Mouse (Mus musculus) frontal cortex, postnatal 36 days (tissue): ENCODE measurements at regions not wholly inside any gene's neighbourhood (a gene's known extent, or its start where the extent isn't known, plus 50 kb on each side); places are given as distances from the start of the nearest gene placed in this dataset.

ENCODE experiments used
- DNase-seq, 2 experiments: peaks; one replicate each; pipeline ENCODE4 v3.0.0; 2022; ENCODE audit warnings: low spot score in 2 of 2

DNA sequence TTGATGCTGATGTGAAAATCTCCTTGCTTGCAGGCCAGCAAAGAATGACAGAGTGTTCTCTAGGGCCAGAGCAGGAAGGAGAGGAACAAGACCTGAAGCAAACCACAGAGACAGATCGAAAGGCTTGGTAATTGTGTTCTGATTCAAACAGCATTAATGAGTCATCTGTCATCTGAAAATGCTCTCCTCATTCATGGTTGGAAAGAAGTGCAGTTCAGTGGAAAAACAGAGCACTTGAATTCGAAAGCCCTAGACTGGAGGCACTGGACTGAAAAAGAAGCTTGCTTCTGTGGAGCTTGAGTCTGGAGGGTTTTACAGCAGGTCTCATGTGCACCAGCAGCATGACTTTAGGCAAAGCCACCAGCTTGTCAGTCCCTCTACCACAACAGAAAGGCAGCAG is 374.3 kb upstream of the B430305J03Rik start:
- DNase-seq = no peak

DNA sequence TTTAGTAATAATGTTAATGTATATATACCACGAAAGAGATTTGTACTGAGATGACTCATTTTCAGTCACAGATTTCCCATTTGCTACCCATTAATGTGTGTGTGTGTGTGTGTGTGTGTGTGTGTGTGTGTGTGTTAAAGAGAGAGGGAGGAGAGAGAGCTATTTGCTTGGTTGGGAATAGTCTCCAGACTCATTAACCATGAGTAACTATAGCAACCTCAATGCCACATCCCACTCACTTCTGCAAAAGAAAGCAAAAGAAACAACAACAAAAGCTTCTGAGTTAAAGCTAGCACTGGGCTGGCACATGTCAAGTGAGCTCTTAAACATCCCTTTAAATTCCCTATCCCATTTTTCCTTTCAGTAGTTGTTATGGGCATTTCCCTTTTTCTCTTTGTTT is 372.8 kb upstream of the B430305J03Rik start:
- DNase-seq = peak in 1 of 2 experiments; percentile 14

DNA sequence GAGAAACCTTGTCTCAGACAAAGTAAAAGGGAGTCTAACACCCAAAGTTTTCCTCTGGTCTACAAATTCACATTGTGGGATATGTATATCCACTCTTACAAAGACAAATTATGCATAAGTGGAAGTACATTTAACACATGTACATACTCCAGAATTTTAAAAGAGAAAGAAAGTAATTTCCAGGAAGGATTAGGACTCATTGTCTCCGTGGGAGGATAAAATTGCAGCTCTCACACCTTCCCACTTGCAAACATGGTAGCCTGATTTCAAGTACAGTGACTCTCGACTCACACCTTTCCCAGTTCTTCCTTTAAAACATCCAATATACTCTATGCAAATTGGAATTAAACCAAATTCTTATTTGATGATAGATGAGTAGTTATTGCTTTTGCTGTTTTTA is 351.0 kb upstream of the B430305J03Rik start:
- peak in 1 of 2 experiments; percentile 14 for DNase-seq

DNA sequence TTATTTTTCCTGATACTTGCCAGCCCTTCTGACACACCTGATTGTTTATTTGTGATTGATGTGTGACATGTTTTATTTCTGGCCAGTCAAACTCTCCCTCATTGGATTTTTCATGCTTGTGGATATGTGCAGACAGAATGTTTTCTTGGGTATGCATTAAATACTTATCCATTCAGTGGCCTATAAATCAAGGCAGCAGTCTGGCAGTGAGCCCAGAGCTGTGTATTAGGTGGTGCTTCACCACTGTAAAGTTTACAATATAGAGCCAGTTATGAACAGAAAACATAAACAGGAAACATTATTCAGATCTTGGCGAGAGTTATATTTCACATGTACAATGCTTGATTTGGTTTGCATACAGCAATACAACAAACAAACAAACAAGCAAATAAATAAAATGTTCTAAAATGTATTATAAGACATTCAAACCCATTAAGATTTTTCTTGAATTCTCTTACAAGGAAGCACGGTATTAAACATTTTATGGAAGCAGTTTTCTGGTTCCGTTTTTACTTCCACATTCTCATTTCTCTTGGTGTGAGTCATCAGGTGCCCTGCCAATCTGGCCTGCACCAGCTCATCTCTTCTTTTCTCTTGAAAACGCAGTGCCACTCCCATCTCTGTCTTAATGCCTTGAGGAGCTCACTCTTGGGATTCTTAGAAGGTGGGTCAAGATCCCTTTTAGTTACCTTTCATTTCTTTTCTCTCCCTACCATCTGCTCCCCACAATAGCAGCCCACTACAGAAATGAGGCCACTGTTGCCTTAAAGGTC is 322.4 kb upstream of the B430305J03Rik start:
- DNase-seq = no peak

DNA sequence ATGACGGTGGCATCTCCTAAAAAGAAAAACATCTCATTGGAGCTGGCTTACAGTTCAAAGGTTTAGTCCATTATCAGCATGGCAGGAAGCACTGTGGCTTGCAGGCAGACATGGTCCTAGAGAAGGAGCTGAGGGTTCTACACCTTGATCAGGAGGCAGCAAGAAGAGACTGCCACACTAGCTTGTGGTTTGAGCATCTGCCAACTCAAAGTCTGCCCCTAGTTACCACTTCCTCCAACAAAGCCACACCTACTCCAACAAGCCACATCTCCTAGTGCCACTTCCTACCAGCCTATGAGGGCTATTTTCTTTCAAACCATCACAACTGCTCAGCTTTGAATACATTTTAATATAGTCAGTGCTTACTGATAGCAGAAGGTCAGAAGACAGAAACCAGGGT is 305.1 kb upstream of the B430305J03Rik start:
- no peak for DNase-seq

DNA sequence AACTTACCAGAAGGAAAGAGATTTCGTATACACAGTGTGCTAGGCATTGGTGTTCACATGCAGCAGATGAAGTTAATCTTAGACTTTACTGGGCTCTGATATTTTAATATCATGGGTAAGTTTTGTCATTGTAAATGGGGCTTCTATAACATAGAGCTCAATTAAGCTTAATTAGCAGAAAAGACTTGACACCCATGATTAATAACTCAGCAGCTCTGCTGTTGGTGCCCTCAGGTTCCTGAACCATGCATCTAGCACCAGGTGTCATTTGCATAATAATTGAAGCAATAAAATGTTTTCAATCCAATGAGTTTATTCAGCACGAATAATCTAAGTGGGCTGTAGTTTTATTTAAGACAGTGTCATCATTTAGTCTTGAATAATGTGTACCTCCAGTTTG is 290.4 kb upstream of the B430305J03Rik start:
- no peak for DNase-seq

DNA sequence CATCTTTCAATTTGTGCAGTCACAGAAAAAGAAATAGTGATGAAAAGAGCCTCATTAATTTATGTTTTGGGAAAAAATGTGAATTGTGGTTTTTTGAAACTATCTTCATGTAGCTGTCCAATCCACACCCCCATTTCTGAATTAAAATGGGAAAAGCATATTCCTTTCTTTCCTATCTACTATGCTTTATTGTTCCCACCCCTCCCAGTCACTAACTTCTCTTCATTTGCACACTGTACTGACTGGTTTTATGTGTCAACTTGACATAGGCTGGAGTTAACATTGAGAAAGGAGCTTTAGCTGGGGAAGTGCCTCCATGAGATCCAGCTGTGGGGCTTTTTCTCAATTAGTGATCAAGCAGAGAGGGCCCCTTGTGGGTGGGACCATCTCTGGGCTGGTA is 262.8 kb upstream of the B430305J03Rik start:
- DNase-seq = no peak

DNA sequence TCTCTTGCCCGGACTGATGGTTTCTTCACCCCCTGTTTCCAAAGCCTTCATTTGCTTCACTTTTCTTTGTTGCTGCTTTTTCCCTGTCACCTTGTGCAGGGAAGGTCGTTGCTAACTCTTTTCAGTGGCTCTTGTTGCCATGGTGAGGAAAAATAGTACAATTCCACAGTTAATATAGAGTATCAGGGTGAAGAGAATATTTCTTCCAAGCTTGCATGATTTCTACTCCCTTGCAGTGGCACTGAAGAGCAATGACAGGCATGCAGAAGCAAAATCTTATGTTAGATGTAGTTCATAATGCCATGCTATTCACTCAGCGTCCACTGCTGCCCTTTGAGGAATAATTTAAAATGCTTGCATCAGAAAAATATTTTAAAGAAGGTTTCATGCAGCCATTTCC is 262.3 kb upstream of the B430305J03Rik start:
- no peak for DNase-seq

DNA sequence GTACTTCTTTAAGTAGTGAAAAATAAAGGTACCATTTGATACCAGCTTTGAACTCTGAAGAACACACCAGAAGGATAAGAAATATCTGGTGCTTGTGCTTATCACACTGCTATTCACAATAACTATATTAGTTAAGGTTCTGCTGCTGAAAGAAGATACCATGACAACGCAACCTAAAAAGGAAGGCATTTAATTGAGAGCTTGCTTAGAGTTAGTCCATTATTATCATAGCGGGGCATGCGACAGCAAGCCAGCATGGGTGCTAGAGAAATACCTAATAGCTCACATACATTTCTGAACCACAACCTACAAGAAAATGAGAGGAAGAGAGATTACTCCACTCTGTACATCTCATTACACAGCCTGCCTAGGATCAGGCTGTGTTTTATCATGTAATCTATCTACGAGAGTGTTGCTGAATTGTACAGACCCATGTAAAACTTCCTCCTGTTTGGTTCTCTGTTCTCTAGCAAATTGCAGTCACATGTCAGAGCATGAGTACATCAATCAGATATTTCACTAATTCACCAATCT is 258.3 kb upstream of the B430305J03Rik start:
- no peak for DNase-seq

DNA sequence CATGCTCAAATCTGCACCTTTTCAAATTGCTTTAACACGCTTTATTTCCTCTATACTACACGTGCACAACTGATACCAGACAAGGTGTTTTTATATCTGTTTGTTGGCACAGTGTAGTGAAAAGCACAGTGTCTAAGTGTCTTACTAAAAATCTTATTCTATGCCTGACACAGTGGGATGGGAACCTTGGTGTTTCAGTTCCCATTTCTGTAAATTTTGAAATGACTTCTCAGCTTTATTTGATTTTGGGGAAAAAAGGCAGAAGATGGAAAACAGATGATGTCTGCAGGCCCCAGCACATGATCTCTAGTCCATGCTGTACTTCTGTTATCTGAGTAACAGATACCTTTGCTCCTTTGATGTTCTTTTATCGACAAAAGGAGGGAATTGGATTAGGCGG is 239.7 kb upstream of the B430305J03Rik start:
- DNase-seq = no peak

DNA sequence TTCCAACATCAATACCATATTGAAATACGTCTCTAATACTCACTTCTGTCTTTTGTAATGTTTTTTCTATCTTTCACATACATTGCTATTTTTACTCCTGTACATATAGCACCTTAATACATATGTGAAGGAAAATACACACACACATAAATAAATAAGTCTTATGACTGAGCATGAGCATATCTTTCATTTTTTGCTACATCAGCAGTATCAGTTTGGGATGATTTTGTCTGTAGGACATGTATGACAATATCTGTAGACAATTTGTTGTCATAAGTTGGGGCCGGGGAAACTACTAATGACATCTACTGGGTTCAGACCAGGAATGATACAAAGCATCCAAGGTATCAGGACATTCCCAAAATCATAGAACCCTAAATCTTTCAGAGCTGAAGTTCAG is 237.1 kb upstream of the B430305J03Rik start:
- DNase-seq = no peak

DNA sequence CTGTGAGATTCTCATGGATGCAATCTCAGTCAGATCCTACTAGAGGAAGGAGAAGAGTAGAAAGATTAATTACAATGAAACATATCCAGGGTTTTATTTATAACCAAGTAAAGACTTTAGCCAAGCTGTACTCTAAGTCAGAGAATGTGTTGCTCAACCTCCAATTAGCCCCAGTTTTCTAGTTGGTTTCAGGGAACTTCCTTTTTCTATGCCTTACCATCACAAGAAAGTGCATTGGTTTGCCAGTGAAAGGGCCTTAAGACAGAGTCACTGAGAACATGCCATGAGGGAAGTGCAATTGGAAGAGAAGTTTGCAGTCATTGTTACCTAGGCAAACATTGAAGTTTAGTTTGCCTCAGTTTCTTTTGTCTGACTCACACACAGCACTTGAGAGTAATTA is 229.8 kb upstream of the B430305J03Rik start:
- no peak for DNase-seq

DNA sequence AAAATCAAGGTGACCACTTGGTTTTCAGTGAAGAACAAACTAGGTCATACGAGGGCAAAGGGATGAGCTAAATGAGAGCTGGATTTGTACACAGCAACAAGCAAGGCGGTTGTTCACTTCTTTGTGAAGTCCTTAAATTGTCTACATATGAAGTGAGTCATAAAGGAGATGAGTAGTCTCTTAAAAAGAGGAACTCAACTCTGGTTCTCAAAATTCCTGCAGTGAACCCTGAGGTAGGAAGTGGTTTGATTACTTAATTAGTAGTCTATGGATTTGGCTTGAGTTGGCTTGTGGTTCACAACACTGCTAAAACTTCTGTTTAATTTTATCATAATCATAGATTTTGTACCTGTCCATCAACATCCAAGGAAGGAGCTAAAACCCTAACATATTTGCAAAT is 226.6 kb upstream of the B430305J03Rik start:
- DNase-seq = no peak

DNA sequence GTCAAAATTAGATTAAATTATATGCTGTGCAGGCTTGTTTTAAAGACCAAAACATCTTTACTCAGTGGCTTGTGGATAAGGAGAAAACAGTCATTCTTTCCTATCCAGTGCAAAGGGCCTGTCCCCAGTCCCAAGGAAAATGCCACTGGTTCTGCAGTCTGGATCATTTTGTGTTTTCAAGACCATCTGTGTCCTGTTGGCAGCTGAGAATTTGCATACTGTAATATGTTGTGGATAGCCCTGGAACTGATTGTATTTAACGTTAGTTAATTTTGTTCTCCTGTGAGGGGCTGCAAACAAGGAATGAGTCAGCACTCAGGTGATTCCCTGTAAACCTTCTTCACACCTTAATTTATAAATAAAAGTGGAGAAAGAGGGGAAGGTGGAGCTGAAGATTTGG is 217.9 kb upstream of the B430305J03Rik start:
- no peak for DNase-seq

DNA sequence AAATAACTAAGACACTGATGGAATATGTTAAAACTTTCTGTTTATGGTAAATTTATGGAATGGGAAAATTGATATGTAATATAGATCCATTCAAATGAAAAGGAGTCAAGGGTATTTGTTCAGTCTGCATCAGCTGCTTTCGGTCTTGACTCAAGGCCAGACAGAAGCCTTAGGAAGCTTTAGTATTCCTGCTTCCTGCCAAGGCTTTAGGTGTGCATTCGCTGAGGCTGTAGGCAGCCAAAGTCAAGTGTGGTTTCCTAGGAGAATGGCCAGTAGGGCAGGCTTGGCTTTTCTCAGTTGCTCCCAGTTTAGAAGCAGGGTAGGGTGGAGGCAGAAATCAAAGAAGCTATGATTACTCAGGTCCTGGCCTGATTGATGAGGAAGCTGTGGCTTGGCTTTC is 217.2 kb upstream of the B430305J03Rik start:
- no peak for DNase-seq

DNA sequence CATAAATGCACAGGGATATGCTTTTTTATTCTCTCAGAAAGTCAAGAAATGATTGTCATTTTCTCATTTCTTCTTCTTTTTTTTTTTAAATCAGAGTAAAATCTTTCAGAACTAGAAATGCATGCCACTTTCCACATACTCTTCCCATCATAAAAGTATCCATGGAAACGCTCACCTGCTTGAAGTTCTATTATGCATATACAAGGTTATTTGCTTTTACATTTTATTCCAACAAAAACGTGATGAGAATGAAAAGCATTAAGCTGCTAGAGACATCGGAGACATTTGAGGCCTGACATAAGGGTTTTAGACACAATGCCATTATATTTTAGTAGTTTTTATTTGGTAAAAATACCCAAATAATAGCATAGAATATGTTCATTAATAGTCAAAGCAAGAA is 214.5 kb upstream of the B430305J03Rik start:
- no peak for DNase-seq

DNA sequence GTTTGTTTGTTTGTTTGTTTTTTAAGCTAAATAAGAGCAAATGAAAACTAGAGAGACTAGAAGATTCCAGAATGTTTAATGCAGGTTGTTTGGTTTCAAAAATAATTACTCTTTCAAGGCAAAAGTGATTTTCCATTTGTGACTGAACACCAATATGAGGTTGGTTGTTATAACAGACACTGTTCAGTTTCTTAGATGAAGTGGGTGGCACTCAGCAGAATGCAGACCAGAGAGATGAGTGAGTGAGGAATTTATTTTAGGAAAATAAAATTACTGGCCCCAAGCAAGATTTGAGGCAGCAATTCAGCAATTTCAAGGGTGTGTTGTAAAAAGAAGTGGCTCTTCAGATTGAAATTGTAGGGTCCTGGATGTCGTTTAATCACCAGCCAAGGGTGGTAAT is 171.4 kb upstream of the B430305J03Rik start:
- DNase-seq = peak in 1 of 2 experiments; percentile 12

DNA sequence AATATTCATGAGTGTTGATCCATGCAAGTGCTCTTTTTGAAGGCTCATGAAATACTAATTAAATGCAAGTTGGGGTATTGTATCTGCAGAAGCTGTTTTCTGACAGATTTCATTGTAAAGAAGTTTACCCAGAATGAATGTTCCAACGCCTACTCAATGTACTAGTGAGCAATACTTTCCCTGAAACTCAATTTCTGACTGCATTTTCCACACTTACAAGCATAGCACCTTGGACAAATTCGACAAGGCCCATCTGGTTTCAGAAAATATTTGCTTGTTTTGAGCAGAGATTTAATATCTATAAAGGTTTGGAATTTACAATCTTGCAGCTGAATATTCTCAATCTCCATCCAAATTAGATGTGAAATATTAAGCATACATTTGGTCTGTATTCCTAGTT is 170.0 kb upstream of the B430305J03Rik start:
- DNase-seq = no peak

DNA sequence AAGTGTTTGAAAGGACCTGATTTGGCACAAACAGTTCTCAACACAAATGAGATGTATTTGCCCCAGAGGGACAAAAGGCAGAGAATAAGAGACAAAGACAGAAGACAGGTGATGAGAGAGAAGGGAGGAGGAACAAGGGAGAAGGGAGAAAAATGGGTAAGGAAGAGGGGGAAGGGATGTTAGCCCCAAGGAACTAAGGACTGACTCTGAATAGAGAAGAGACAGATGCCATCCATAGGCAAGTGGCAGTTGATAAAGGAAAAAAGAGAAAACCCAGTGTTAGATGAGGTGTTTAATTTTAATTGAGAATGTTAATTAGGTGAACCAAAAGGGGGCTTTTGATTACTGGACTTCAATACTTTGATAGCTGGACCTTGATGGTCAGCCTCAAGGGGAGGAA is 137.4 kb upstream of the B430305J03Rik start:
- no peak for DNase-seq

DNA sequence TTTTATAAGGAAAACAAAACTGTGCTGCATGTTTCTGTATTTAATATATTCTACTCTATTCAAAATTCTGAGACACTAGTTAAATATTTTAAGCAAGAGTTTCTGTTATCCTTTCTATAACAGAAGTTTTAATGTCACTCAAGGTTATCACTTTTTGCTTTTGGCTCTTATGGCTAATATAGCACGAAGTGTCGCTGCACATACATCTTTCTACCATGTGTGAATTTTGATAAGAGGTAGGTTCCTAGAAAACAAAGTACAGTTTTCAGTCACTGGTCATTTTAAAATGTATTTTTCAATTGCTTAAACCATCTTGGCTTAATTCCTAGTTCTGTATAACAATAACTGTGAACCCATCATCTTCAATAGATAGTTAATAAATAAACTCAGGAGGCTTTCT is 129.1 kb upstream of the B430305J03Rik start:
- DNase-seq = no peak

DNA sequence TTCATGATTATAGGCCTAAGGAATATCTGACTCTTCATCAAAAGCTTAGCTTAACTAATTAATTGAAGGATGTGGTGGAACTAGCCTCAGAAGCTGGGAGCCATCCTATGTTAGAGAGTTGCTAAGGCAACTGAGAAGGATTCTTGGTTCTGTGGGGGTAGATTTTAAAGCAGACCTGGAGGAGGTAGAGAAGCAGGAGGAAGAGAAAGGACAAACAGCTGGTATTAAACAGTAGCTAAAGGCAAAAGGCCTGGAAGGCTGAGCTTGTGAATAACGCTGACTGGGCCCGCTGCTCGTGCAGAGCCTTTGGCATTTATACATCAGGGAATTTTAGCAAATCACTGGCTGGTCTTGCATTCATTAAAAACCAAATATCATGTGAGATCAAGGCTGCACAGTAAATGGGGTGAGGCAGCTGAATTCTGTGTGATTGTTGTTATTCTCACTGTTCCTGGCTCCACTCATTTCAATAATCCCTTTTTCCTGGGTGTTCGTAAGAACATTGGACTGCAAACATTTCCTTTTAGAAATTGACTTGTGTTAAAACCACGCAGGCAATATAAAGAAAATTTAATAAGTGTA is 121.1 kb upstream of the B430305J03Rik start:
- DNase-seq = peak in 1 of 2 experiments; percentile 9

DNA sequence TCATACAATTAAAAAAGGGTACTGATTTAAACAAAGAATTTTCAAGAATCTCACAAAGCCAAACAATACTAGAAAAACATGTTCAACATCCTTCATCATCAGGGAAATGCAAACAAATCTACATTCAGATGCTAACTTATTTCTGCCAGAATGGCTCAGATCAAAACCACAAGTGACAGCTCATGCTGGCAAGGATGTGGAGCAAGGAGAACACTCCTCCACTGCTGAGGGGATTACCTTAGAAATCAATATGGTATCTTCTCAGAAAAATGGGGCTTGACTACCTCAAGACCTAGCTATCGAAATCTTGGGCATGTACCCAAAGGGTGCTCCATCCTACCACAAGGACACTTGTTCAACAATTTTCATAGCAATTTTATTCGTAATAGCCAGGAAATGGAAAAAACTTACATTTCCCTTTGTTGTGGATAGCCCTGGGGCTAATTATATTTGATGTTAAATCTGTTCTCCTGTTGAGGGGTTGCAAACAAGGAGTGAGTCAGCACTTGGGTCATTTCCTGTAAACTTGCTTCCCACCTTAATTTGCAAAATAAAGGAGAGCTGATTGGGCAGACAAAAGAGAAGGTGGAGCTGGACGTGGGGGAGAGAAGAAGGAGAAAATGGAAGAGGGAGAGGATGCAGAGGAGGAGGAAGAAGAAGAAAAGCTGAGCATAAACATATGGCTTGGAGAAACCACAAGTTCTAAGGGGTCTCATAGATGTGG is 113.3 kb upstream of the B430305J03Rik start:
- no peak for DNase-seq

DNA sequence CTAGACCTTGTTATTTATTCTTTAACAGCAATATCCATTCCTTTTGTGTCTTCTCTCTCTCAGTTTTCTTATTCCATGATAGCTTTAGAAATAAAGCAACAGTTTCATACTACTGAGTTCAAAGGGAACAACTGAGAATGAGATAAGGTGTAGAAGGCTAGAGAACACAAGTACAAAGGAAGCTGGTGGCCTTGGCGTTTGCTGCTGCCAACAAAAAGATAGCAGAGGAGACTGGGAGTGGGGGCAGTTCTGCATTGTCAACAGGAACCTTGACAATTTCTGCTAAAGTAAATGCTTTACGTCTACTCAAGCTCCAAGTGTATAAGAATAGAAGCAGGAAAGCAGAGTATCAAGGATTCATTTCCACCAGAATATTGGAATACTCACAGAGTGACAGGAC is 109.3 kb upstream of the B430305J03Rik start:
- no peak for DNase-seq
